Mouse (Mus musculus): ENCODE results near the gene 1700057G04Rik.
"Not testable (repeated sequence)": the region's sequence is repeated elsewhere in the genome, so short reads cannot be mapped to it uniquely, and the experiment has no call there.

Gene 1700057G04Rik

DNA sequence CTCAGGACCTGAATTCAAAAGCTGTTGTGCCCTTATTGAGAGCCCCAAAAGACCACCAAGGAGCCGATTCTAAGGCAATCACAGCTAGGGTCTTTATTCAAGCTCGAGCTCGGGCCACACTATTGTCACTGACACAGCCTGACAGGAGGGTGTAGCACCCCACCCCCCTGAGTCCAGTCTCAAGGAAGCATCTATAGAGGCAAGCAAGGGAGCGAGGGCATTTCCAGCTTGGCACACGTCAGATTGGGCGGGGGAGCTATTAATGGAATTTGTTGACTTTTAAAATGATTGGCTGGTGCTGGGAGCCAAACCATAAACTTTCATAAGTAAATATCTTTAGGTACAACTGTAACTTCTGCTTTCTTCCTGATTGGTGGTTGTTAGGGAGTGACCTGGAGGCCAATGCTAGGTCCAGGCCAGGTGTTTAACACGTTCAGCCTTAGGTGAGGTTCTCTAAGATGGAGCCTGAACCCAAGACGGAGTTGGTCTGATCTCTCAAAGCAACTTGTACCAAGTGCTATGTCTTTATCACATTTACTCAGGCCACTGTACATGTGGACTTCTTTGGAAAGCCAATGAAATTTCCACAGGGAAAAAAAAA, 3.5 kb upstream of the 1700057G04Rik start:
- DNase-seq: no peak

DNA sequence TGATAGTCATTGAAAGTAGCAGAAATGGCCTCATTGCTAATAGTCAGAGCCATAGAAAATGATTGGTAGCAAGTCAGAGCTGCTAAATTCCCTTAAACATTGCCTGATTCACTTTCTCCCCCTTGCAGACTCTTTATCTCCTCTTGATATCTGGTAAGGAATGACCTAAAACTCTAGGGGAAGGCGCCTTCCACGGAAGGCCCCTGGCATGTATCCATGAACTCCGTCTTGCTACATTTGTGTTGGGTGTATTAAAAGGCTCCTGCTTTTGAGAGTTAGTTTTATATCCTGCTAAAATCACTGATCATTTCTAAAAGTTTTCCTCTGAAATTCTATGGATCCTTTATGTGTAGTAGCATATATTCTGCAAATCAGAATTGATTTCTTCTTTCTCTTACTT, 7.6 kb downstream of the 1700057G04Rik start:
- DNase-seq: no peak

DNA sequence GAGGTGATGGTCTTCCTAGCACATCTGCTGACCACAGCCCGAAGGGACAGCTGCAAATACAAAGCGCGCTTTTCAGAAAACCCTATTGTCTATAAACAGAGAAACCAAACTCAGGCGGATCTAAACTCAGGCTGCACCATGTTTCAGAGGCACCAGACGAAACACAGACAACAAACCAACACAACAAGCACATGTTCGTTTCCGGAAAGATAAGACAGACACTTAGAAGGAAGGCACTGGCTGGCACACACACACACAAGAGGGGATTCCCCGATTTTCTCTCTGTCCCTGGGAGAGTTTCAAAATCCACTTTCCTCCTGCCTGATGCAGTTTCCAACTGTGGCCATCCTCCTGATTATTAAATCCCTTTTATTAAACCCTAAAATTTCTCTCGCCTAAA, 16.8 kb downstream of the 1700057G04Rik start:
- not testable (repeated sequence) for DNase-seq

GRCm38 (mm10) chr9:92326813-92327212, 17.6 kb downstream of the 1700057G04Rik start:
- no peak for DNase-seq

- no peak for DNase-seq
These were observed 22.2 kb downstream of the 1700057G04Rik start for GRCm38 (mm10) chr9:92331383-92331782.

- no peak for DNase-seq
These were observed 25.7 kb downstream of the 1700057G04Rik start for GRCm38 (mm10) chr9:92334845-92335244.

GRCm38 (mm10) chr9:92335277-92335818, 26.2 kb downstream of the 1700057G04Rik start:
- no peak for DNase-seq

GRCm38 (mm10) chr9:92337063-92337462, 27.9 kb downstream of the 1700057G04Rik start:
- DNase-seq: no peak

- DNase-seq: no peak
These were observed 28.5 kb downstream of the 1700057G04Rik start for GRCm38 (mm10) chr9:92337661-92338060.

- no peak for DNase-seq
These were observed 29.8 kb downstream of the 1700057G04Rik start for GRCm38 (mm10) chr9:92338954-92339353.

DNA sequence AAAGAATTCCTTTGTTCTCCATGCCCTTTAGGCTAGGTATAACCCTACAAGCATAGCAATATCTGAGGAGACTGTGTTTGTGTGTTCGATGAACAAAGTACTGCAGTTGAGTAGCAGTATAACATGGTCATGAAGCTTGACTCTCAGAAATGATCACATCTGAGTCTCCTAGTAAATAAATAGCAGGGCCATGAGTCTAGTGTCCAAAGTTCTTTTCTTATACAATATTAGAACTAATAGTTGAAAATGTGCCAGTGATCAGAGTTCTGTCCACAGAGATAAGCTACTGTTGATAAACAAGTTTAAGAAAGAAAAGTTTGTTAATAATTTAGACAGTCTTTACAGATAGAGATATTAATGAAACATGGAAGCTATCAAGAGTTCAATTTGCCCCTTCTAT, 42.7 kb downstream of the 1700057G04Rik start:
- DNase-seq: no peak

DNA sequence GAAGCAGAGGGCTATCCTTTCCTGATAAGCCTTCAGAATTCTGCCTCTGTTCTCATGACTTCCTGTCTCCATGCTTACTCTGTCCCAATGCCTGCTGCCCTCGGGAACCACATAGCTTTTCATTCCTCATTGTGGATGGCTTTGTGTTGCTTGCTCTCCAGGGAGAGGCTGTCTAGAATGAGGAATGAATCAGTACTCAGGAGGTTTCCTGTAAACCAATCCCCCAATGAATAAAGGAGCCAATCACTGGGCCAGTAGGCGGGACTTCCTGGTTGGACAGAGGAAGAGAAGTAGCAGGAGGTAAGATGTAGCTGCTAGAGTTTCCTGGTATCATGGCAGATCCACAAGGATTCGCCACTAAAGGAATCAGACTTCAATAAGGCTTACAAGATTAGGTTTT, 44.1 kb downstream of the 1700057G04Rik start:
- DNase-seq: no peak

DNA sequence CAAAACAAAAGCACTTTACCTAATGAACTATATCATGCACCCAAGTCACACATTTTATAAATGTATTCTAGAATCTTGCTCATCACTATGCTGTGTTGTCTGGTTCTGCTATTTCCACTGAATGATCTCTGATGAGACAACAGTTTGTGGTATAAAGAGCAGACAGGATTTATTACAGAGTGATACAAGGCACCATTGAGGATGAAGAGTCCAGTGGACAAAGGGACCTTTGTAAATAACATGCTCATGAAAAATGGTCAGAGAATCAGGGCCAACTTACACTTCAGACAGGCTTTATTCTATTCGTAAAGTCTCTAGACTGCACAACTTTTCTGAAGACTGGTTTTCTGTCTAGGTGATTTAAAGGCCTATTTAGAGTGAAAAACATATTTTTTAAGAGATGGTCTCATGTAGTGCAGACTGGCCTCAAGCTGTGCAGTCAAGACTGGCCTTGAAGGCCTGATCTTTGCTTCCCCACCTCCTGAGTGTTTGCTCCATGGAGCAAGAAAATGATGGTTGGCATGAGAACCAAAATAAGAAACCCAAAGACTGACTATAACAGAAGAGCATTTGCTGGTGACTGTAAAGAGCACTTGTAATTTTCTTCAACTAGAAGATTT, 51.6 kb downstream of the 1700057G04Rik start:
- no peak for DNase-seq

GRCm38 (mm10) chr9:92363478-92363877, 54.3 kb downstream of the 1700057G04Rik start:
- no peak for DNase-seq

DNA sequence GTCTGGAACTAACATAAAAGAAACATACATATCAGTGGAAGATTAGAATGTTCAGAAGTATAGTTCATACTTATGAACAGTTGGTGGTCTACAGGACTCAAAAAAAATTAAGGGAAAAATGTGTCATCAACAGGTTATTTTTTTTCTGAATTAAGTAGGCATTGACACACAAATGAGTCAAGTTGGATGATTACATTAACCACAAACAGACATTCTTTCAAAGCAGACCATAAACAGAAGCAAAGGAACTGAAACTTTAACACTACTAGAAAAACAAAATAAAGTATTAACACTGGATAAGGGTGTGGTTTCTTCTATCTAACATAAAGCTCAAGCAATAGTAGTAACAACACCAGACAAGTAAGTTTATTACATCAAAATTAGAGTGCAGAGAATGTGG, 59.7 kb downstream of the 1700057G04Rik start:
- DNase-seq: no peak

DNA sequence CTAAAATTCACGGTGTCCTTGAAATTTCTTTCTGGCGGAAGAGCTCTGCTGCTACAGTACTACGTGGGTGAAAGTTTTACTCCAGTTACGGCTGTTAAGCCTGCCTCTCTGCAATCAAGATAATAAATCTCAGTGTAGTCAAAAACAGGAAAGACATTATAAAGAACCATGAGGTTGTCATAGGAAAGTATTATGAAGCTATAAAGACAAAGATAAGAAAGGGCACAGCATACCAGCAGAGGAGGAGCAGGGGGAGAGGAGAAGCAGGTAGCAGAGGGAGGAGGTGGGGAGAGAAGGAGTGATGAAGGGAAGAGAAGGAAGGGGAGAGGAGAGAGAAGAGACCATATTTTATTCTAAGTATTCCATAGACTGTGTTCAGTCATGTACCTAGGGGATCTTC, 64.7 kb downstream of the 1700057G04Rik start:
- DNase-seq: no peak

- DNase-seq: no peak
These were observed 65.6 kb downstream of the 1700057G04Rik start for GRCm38 (mm10) chr9:92374705-92375199.

- no peak for DNase-seq
These were observed 66.2 kb downstream of the 1700057G04Rik start for GRCm38 (mm10) chr9:92375378-92375777.

DNA sequence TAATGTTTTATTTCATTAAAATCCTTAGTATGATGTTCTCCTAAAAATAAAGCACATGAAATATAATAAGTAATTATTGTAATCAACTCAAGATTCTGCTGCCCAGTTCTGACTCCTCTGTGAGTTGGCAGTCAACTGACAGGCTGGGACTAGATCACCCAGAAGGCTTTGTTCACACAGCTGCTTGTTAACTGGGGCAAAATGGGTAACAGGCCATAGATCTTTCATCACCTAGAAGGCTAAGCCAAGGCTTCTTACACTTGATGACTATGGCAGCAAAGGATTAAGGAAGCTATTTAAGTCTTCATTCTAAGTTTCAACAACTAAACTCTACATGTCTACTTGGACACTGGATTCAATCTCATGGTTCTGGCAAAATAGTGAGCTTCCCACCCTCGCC, 68.8 kb downstream of the 1700057G04Rik start:
- DNase-seq: no peak

GRCm38 (mm10) chr9:92379240-92379639, 70.1 kb downstream of the 1700057G04Rik start:
- DNase-seq: no peak

- no peak for DNase-seq
These were observed 74.2 kb downstream of the 1700057G04Rik start for GRCm38 (mm10) chr9:92383415-92383814.

- DNase-seq: no peak
These were observed 75.2 kb downstream of the 1700057G04Rik start for GRCm38 (mm10) chr9:92384401-92384800.

DNA sequence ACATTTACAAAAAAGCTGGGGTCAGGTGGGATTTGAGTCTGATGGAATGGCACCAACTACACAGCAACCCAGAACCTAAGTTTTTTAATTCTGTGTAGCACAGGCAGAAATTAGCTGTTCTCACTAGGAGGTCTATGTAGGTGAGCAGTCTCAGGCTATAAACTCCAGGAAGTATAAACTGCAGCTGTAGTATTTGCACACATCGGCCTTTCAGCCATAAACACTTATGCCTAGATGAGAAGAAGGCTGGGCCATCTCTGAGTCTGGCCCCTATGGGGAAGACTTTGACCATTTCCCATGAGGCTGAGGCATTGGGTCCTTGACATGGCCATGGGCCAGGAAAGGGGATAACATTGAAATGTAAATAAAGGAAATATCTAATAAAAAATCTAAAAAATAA, 76.7 kb downstream of the 1700057G04Rik start:
- no peak for DNase-seq

- DNase-seq: no peak
These were observed 77.7 kb downstream of the 1700057G04Rik start for GRCm38 (mm10) chr9:92386871-92387270.
